Mouse (Mus musculus) embryonic fibroblast, embryonic 13.5 days (primary cell): ENCODE data around the gene Rapgef5. TPM values are rescaled to one million over a fixed set of nuclear protein-coding genes. Genes with fewer than 3 reads are reported as not detected.

Experiments used
- H3K27ac ChIP-seq: 2 replicates; pipeline ENCODE4 v1.5.1; 2012; ENCODE audit warnings: low read length, control low read depth, inconsistent platforms; ENCODE audit not compliant: insufficient read depth
- H3K4me1 ChIP-seq: 2 replicates; pipeline ENCODE4 v1.6.1; 2011; ENCODE audit warnings: low read length; ENCODE audit not compliant: control insufficient read depth, insufficient read depth
- H3K4me3 ChIP-seq: 2 replicates; pipeline ENCODE4 v1.5.1; 2011; ENCODE audit warnings: mild to moderate bottlenecking, control low read depth, low read length; ENCODE audit not compliant: insufficient read depth
- CTCF ChIP-seq: IDR thresholded peaks from 2 replicates; pipeline ENCODE4 v1.5.1; 2011; ENCODE audit warnings: mild to moderate bottlenecking, control low read depth, low read length, moderate library complexity, borderline replicate concordance; ENCODE audit not compliant: insufficient read depth
- POLR2A ChIP-seq: IDR thresholded peaks from 2 replicates; pipeline ENCODE4 v1.6.1; 2011; ENCODE audit warnings: low read depth, mild to moderate bottlenecking, control low read depth, low read length, moderate library complexity
- polyA plus RNA-seq: library from polyadenylated mRNA; stranded (reverse); fragments of >200 nt; gene quantifications from 2 replicates; pipeline ENCODE4 v1.2.4, GENCODE M21; 2011; ENCODE audit warnings: low read depth; ENCODE audit not compliant: missing spikeins, insufficient read length

The Rapgef5 gene
- polyA plus RNA-seq, 1 experiment, result 0.30 TPM

DNA sequence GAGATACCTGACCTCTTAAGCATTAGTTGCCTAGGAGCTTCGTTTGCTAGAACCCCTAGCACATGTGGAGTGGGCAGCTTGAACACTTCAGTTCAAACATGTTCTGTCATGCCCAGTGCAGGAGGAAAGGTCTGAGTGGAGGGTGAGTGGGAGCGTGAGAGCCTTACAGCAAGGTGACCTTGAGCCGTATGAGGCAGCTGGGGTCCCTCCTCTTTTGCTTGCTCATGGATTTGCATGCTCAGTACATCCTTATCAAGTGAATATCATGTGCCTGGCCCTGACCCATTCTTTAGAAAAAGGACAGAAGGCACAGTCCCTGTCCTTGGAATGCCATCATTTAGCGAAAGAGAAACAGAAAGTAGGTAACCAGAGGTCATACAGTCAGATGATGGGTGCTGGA is 165.0 kb downstream of the Rapgef5 start:
- TF ChIP-seq CTCF (no peak), POLR2A (no peak)
- H3K4me3 ChIP-seq, result no peak overlapping the region
- no peak overlapping the region for H3K27ac ChIP-seq
- no peaks in the 10 kb centered on the region for H3K4me1 ChIP-seq

DNA sequence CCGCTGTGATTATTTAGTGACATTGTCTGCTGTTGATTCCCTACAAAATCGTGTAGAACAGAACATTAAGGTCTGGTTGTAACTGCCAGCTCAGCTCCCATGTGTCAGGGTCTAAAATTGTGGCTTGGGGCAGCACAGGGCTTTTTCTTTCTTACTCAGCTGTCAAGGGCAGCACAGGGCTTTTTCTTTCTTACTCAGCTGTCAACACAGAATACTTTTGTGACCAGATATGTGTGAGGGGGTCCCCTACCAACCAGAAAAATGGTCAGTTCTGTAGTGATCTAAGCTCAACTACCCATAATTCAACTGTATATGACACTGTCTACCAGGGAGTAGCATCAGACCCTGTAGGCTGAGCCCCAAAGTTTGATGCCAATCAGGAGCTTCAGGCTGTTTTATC is 167.1 kb downstream of the Rapgef5 start:
- Histone ChIP-seq H3K4me3 (no peak overlapping the region), H3K27ac (no peak overlapping the region), H3K4me1 (no peaks in the 10 kb centered on the region)
- TF ChIP-seq POLR2A (no peak), CTCF (no peak)

DNA sequence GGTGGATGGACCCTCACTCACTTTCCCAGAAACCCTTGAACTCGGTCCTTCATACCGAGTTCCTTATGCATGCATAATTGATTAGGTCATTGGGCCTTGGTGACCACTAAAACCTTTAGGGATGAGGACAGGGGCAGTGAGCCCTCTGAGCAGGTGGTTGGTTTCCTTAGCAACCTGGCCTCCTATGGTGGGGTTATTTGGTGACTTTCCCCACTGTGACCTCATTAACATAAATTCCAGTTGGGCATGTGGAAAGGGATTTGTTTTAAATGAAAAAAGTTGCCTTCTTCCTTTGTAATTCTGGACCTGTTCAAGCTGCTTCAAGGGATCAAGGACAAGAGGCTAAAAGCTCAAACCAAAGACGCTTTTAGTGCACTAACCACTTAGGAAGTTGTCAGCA is 167.7 kb downstream of the Rapgef5 start:
- no peak for TF ChIP-seq CTCF
- TF ChIP-seq POLR2A, result no peak
- Histone ChIP-seq H3K27ac (no peak overlapping the region), H3K4me1 (no peaks in the 10 kb centered on the region), H3K4me3 (no peak overlapping the region)

DNA sequence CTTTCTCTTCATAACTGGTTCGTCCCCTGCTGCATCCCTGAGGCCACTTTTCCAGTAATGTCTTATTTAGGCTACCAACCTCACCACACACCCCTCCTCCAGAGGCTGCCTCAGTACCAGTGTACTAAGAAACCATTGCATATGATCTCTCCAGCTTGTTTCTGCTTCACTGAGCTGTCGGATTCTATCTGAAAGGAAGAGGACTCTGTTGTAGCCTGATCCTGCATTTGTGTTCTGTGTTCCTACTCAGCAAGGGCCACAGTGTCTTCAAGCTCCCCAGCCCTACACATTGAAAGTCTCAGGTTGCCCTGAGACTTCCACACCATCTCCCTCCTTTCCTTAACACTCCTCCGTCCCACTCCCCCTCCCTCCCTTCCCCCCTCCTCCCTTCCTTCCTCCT is 168.5 kb downstream of the Rapgef5 start:
- H3K27ac ChIP-seq, result no peak overlapping the region

DNA sequence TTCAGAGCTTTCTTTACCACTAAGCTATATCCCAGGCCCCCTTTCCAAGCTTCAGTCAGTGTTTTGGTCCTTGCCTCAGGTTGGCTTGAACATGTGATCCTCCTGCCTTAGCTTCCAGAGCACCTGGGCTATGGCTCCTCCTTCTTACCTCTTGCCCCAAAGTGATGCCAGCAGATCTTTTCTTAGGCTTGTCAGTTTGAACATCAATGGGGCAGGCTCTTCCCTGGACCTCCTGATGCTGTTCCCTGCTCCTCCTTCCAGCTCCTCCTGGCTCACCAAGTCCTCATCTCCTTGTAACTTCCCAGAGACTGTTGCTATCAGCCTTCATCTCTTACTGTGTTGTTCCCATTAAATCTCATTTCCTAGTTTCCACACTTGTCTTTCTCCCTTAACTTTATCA is 169.1 kb downstream of the Rapgef5 start:
- Histone ChIP-seq H3K27ac (no peak overlapping the region), H3K4me3 (no peak overlapping the region), H3K4me1 (no peaks in the 10 kb centered on the region)
- TF ChIP-seq CTCF, result no peak
- TF ChIP-seq POLR2A, result no peak

More for the DNA sequence above, 168.5 kb downstream of the Rapgef5 start:
- TF ChIP-seq CTCF (no peak), POLR2A (no peak)
- Histone ChIP-seq H3K4me1 (no peaks in the 10 kb centered on the region), H3K4me3 (no peak overlapping the region)

DNA sequence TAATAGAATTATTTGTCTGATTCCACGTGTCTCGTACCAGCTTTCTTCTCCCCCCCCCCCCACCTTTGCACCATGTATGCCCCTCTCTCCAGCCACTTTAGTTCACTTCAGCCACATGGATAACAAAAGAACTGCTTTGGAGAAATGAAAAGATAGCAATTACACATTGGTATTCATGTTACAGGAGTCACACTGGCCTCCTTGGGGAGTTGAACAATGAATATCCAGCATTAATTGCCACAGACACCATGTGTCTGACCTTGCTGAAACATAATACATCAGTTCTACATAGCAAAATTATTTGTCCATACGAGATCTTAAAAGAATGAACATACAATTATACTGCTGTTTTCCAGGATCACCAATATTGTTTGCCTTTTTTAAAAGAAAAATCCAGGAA is 170.5 kb downstream of the Rapgef5 start:
- Histone ChIP-seq H3K27ac (no peak overlapping the region), H3K4me1 (no peaks in the 10 kb centered on the region), H3K4me3 (no peak overlapping the region)
- no peak for TF ChIP-seq POLR2A
- no peak for TF ChIP-seq CTCF

DNA sequence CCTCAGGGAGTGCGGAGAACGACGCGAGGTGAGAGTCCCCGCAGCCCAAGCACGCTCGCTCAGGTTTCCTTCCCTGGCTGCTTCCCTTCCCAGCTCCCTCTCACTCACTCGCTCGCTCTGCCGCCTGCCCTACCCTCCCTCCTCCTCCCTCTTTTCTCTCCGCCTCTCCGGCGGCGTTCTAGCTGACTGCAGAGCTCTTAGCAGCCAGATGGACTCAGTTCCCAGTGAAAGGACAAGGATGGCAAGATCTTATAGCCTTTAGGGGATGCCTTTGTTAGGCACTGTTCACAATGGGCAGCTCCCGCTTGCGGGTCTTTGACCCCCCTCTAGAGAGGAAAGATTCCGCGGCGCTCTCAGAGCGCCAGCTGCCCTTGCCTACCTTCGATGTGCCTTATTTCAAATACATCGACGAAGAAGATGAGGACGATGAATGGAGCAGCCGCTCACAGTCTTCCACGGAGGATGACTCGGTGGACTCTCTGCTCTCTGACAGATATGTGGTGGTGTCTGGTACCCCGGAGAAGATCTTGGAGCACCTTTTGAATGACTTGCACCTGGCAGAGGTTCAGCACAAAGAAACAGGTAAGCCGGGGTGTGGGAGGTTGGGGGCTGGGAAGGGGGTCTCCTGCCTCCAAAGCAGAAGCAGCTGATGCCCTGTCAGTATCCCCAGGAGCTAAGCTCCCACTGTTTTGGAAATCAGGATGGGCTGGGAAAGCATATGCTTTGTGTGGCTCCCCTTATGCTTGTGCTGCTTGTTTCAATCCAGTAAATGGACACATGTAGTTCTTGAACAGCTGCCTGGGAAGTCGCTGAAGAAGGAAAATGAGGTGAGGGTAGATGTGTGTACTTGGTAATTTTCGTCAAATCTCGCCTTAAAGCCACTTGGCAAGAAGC is 172.6 kb downstream of the Rapgef5 start:
- Histone ChIP-seq H3K4me1 (no peaks in the 10 kb centered on the region), H3K27ac (no peak overlapping the region), H3K4me3 (peak overlapping the region; percentile 21)
- no peak for TF ChIP-seq POLR2A
- TF ChIP-seq CTCF, result no peak

DNA sequence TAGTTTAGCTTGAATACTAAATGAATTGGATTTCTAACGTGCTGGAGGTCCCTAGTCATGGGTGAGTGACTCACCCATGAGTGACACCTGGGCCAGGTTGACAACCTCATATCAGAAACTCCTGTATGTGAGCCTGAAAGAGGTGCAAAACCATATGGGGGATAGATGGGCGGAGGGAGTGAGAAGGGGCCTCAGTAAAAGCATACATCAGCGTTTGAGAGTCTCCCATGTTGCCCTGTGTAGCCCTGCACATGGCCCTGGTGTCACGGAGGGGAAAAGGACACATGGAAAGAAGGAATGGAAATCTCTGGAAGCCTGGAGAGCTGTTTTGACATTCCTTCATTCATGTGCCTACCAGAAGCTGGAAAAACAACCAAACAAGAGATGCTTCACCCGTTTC is 175.1 kb downstream of the Rapgef5 start:
- Histone ChIP-seq H3K27ac (no peak overlapping the region), H3K4me3 (no peak overlapping the region), H3K4me1 (no peaks in the 10 kb centered on the region)
- no peak for TF ChIP-seq CTCF
- TF ChIP-seq POLR2A, result no peak

DNA sequence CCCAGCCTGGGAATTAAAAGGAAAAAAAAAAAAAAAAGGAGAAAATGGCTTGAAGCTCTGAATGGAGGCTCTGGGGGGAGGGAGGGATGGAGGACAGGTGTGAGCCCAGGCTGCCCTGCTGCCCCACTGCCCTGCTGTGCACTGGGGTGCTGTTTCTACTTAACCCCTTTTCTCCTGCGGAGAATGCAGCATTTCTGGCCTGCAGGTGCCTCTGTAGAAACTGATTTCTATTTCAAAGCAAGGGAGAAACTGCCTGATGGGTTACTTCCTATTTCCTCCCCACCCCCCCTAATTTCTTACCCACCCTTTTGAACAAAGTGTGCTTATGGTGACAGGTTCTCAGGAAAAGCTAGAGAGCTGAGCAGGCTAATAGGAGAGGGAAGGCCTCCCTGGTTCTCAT is 176.5 kb downstream of the Rapgef5 start:
- Histone ChIP-seq H3K4me1 (no peaks in the 10 kb centered on the region), H3K4me3 (no peak overlapping the region), H3K27ac (no peak overlapping the region)
- no peak for TF ChIP-seq CTCF
- no peak for TF ChIP-seq POLR2A

DNA sequence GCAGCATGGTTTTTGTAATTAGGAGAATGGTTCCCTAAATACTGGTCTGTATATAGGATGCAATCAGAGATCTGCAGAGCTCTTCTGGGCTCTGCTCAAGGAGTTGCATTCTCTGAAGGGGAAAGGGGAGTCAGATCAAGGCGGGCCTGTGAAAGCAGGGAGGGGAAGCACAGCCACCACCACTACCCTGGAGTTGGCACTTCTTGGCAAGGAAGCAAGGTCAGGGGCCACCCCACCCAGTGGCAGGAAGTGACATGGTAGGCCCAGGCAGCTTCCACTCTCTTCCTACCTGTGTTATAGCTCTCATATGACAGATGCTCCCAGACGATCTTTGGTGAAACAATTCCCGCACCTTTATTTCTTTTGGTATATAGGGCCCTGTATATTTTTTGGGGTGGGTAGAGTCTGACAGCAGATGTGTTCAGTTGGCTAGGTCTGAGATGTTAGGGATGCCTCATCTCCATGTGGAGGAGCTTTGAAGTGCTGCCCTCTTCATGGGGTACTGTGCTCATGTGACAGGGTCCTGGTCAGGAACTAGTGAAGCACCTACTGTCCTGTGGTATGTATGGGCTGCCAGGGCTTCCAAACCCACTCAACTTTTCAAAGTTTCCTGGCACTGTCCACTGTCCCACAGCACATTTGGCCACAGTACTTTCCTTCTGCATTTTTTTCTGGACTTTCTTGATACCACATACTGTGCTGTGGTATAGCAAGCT is 183.8 kb downstream of the Rapgef5 start:
- H3K27ac ChIP-seq, result no peak overlapping the region
- H3K4me3 ChIP-seq, result no peak overlapping the region
- no peaks in the 10 kb centered on the region for H3K4me1 ChIP-seq
- TF ChIP-seq POLR2A, result no peak
- TF ChIP-seq CTCF, result no peak

DNA sequence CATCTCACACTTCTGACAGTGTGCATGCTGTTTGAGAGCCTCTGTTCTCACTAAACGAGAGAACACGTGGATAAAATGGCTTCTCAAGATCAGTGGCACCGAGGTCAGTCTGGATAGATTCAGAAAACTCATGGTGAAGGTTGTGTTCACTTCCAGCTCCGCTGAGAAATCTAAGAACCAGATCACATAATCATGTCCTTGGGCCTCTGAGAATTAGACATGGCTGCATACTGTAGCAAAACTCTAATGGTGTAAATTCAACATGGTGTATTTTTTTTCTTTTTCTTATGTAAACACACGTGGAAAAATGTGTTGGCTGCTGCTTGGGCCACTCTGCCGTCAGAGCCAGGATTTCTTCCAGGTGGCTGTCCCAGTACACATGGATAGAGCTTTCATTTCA is 184.6 kb downstream of the Rapgef5 start:
- H3K4me3 ChIP-seq, result no peak overlapping the region
- no peaks in the 10 kb centered on the region for H3K4me1 ChIP-seq
- TF ChIP-seq CTCF (no peak), POLR2A (no peak)
- no peak overlapping the region for H3K27ac ChIP-seq
